Mouse (Mus musculus) leukemia stem cell, adult 10-12 weeks (primary cell): ENCODE data around the gene Tut1. TPM values are rescaled to one million over a fixed set of nuclear protein-coding genes. Genes with fewer than 3 reads are reported as not detected.

Experiments
- polyA plus RNA-seq: library from polyadenylated mRNA; stranded (reverse); fragments of >175 nt; gene quantifications from 2 replicates; pipeline ENCODE4 v1.2.3, GENCODE M21; 2012; ENCODE audit warnings: low replicate concordance

The Tut1 gene
- polyA plus RNA-seq: 41.2 and 58.4 TPM in 2 replicates

DNA sequence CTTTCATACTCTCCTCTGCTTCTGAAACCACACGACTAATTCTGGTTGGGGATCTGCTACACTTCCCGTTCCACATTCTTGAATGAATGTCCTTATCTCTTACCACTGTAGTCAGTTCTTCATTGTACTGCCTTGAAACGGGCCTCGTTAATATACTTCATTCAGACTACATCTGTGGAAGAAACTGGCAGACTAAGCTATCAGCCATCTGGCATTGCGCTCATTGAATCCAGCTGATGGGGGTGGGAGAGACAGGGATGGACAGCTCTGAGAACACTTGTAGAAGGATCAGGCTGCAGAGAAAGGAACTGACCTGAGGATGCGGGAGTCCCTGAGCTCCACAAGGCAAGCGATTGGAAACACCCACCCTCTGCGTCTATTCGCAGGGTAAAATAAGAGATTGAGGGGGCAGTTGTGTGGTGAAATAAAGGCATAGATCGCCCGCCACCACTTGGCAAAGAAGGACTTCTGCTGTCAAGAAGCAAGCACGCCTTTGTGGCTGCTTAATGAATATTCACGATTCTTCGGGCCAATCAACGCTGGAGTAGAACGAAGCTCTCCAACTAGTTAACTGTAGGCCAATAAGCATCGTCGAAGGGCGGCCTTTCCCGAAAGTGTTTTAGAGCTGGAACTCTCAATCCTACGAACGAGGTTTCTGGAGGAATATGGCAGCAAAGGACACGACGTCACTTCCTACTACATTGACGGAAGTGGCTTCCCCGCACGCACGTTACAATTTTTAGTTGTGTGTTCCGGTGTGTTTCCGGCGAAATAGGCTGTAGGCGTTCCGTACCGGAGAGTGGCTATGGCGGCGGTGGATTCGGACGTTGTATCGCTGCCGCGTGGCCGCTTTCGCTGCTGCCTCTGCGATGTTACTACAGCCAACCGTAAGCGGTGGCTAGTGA, at the start of gene Tut1:
TSS of gene Tut1 (plus strand) at position 713 of the 905 bp plus-strand sequence.

DNA sequence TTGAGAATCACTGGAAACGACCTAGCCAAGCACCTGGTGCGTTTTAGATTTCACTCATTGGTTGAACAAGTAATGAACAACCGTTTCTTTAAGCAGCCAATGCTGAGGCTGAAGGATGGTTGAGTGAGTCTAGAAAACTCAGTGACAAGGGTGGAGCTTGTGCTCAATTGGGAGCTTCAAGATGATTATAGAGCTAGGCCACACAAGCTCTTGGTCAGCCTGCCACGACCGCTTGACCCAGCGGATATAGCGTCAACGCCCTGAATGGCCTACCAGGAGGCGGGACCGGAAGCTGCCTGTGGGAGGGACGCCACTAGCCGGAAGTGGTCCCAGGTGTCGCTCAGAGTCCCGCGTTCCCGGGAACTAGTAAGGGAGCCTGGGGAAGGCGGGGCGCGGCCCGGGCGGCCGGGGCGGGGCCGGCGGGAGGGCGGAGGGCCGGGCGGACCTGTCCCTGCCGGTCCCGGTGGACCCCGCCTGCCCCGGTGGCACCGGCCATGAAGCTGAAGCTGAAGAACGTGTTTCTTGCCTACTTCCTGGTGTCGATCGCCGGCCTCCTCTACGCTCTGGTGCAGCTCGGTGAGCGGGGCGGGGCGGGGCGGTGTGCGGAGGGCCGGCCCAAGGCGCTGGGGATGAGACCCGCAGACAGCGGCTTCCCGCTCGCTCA, 33.4 kb upstream of the Tut1 start, which contains the start of gene B3gat3:
TSS of gene B3gat3 (plus strand) at position 302 of the 664 bp plus-strand sequence.

DNA sequence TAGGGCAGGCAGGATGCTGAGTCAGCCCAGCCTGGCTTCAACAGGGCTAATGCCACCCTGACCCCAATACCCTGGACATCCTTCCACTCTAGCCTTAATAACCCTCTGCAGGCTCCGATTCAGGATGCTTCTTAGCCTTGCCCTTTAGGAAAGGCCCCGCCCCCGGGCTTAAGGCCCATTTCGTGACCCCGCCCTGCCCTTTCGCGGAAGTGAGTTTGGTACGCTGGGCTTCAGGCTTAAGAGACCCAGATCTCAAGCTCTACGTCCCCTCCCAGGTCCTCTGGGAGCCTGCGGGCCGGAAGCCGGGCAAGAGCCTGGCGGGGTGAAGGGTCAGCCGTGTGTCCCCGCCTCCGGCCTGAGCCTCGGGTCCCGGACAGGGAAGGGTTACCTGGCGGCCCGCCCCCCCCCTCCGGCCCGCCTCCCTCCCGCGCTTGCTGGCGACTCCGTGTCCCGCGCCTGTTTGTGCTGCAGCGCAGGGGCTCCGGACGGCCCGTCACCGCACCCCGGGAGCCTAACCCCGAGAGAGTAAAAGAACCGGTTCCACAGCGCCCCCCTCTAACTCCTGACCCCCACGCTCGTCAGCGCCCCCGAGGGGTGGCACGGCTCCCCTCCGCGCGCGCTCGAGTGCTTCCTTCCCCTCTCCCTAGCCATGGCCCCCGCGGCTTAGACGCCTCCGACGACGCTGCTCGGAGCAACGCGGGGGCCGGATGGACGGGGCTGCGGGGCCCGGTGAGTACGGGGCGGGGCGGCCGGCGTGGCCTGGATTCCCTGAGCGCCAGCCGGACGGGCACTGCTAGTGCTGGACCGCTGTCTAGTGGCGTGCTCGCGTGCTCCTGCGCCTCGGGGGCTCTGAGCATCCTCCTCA, 24.2 kb upstream of the Tut1 start, which contains the start of the genes Rom1 and Eml3:
TSS of gene Rom1 (minus strand) at position 133 of the 865 bp plus-strand sequence.
TSS of gene Eml3 (plus strand) at position 329 of the 865 bp plus-strand sequence.

DNA sequence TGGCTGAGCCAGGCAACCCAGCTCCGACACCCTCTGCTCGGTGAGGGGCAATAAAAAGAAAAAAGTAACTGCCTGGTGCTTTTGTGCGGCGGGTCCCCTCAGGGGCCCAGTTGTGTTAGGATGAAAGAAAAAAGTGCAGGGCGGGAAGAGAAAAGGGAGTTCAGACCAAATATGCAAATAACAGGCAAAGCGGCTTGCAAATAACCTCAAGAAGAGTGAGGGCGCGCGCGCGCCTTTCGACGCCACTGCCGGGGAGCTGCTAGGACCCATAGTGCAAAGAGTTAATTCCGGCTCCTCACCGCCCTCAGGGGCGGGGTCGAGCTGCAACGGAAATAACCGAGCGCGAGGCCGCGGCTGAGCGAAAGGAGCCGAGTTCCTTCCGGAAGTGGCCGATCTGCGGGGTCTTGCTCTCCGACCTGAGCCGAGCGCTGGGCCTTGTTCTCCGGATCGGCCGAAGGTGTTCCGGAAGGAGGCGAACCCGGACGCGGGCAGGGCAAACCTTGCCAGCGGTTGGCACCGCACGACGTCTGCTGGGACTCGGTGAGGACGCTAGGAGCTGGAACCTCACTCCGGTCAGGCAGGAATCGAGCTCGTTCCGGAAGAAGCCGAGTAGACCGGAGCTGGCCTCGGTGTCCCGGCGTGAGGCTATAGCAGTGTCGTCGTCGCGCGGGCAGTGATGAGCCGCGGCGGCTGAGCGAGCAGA, 12.0 kb upstream of the Tut1 start, which contains the start of gene Mta2:
TSS of gene Mta2 (plus strand) at position 361 of the 703 bp plus-strand sequence.

DNA sequence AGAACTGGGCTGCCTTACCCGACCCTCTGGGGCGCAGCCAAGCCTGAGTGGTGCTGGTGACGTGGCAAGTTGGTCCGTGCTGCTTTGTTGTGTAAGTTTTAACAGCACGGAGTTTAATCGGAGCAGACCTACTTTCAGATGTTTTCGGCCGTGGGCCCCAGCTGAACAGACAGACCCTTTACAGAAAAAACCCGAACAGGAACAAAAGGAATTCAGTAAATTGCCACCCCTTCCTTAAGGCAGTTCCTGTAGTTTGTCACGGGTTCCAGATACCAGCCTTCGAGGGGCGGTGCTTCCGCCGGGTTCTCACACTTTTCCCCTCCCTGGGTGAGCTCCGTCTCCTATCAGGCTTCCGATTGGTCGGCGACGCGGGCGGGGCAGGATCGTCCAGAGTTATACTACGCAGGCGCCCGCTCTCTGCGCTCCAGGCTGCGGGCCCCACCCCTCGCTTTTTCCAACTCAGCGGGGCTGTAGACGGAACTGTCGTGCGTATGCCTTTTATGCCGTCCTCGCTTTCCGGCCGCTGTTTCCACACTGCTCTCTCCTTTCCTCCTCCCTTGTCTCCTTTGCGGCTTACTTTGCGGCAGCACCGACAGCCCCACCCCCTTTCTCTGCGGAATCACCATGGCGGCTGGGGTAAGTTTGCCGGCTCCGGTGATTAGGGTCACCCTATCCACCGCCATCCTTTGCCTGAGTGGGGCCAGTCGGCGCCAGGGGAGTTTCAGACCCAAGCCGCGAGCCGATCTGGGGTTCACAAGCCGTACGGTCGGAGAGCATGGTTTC, 13.1 kb downstream of the Tut1 start, which contains the start of gene Eef1g:
TSS of gene Eef1g (plus strand) at position 452 of the 783 bp plus-strand sequence.

DNA sequence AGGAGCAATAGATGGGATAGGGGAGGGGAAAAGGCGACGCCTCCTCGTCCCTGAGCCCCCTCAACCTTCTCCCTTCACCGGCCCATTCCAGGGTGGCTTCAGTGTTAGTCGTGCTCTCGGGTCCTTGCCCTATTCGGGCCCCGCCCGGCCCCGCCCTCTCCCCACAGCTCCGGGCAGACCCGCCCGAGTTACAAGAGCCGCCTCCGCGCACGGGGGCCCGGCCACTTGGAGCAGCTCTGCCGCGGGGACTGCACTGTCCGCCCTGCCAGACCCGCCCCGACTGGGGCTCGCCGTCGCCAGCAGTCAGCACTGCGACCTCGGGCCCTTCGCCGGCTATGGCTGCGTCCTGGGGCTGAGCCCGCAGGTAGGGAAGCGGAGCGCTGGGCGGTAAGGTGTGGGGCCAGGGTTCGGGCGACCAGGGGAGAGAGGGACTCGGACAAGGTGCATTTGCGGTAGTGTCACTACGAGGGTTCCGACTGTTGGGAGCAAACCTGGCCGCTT, 35.5 kb downstream of the Tut1 start, which contains the start of gene Ahnak:
TSS of gene Ahnak (plus strand) at position 219 of the 501 bp plus-strand sequence.

Other genes with a start within 250 kb of the Tut1 start
- 129 and 167 TPM in 2 replicates for gene Slc3a2, start 230.5 kb upstream of the Tut1 start, polyA plus RNA-seq
- 21.6 and 29.2 TPM in 2 replicates for gene Wdr74, start 218.0 kb upstream of the Tut1 start, polyA plus RNA-seq
- gene 1700092M07Rik, start 213.1 kb upstream of the Tut1 start, polyA plus RNA-seq: not detected in 2 replicates
- gene Stx5a, start 212.4 kb upstream of the Tut1 start, polyA plus RNA-seq: 17.5 and 22.6 TPM in 2 replicates
- gene Nxf1, start 196.8 kb upstream of the Tut1 start, polyA plus RNA-seq: 39.0 and 42.9 TPM in 2 replicates
- 69.6 and 147 TPM in 2 replicates for gene Tmem223, start 182.9 kb upstream of the Tut1 start, polyA plus RNA-seq
- 19.3 and 85.5 TPM in 2 replicates for gene Tmem179b, start 179.4 kb upstream of the Tut1 start, polyA plus RNA-seq
- gene Taf6l, start 167.4 kb upstream of the Tut1 start, polyA plus RNA-seq: 47.7 and 56.1 TPM in 2 replicates
- 4.5 and 17.9 TPM in 2 replicates for gene Polr2g, start 155.3 kb upstream of the Tut1 start, polyA plus RNA-seq
- 0.39 and 2.0 TPM in 2 replicates for gene Zbtb3, start 151.3 kb upstream of the Tut1 start, polyA plus RNA-seq
- gene Ttc9c, start 134.5 kb upstream of the Tut1 start, polyA plus RNA-seq: 4.0 and 4.6 TPM in 2 replicates
- gene Hnrnpul2, start 133.8 kb upstream of the Tut1 start, polyA plus RNA-seq: 59.4 and 120 TPM in 2 replicates
- 40.3 and 101 TPM in 2 replicates for gene AC129217.1, start 124.1 kb upstream of the Tut1 start, polyA plus RNA-seq
- gene Bscl2, start 116.4 kb upstream of the Tut1 start, polyA plus RNA-seq: 36.5 and 111 TPM in 2 replicates
- not detected in 2 replicates for gene Gng3, start 114.7 kb upstream of the Tut1 start, polyA plus RNA-seq
- 0.09 and 0.24 TPM in 2 replicates for gene Lrrn4cl, start 103.1 kb upstream of the Tut1 start, polyA plus RNA-seq
- gene Ubxn1, start 82.4 kb upstream of the Tut1 start, polyA plus RNA-seq: 78.0 and 79.9 TPM in 2 replicates
- gene Uqcc3, start 72.9 kb upstream of the Tut1 start, polyA plus RNA-seq: 10.7 and 29.9 TPM in 2 replicates
- gene Lbhd1, start 70.1 kb upstream of the Tut1 start, polyA plus RNA-seq: 1.7 TPM in 1 of 2 replicates, not detected in the other
- not detected in 2 replicates for gene Gm49403, start 69.9 kb upstream of the Tut1 start, polyA plus RNA-seq
- 12.1 and 24.9 TPM in 2 replicates for gene 1810009A15Rik, start 65.0 kb upstream of the Tut1 start, polyA plus RNA-seq
- gene Gm49416, start 64.9 kb upstream of the Tut1 start, polyA plus RNA-seq: 0.92 and 16.1 TPM in 2 replicates
- gene Ints5, start 60.8 kb upstream of the Tut1 start, polyA plus RNA-seq: 35.0 and 93.2 TPM in 2 replicates
- gene Ganab, start 55.8 kb upstream of the Tut1 start, polyA plus RNA-seq: 35.8 and 36.8 TPM in 2 replicates
- 110 and 144 TPM in 2 replicates for gene B3gat3, start 33.5 kb upstream of the Tut1 start, polyA plus RNA-seq
- gene Rom1, start 24.5 kb upstream of the Tut1 start, polyA plus RNA-seq: 28.2 and 31.8 TPM in 2 replicates
- gene Eml3, start 24.3 kb upstream of the Tut1 start, polyA plus RNA-seq: 92.9 and 101 TPM in 2 replicates
- 33.6 and 60.7 TPM in 2 replicates for gene Mta2, start 12.0 kb upstream of the Tut1 start, polyA plus RNA-seq
- gene Eef1g, start 13.2 kb downstream of the Tut1 start, polyA plus RNA-seq: 34.0 and 130 TPM in 2 replicates
- gene Ahnak, start 35.4 kb downstream of the Tut1 start, polyA plus RNA-seq: 6.4 and 8.8 TPM in 2 replicates
- gene Scgb1a1, start 134.1 kb downstream of the Tut1 start, polyA plus RNA-seq: not detected in 2 replicates
- 25.5 and 77.5 TPM in 2 replicates for gene Asrgl1, start 181.8 kb downstream of the Tut1 start, polyA plus RNA-seq